Mouse (Mus musculus) CH12.LX (cell line): ENCODE results near the gene Casz1. TPM values are rescaled to one million over a fixed set of nuclear protein-coding genes. Genes with fewer than 3 reads are reported as not detected.

ENCODE experiments used
- DNase-seq: peaks from one replicate; pipeline ENCODE4 v3.0.0-alpha.2; 2013; ENCODE audit errors: extremely low read depth
- H3K27ac ChIP-seq: 2 replicates; pipeline ENCODE4 v1.5.1; 2012; ENCODE audit warnings: low read depth, mild to moderate bottlenecking, control low read depth, moderate library complexity; ENCODE audit not compliant: insufficient read depth
- H3K27me3 ChIP-seq: replicated peaks from 2 replicates; pipeline ENCODE3; 2012; ENCODE audit warnings: inconsistent platforms
- H3K36me3 ChIP-seq, 2 experiments: replicated peaks in 1 of 2; 2 replicates each; pipeline versions ENCODE3 to v1.6.1; 2012; ENCODE audit warnings: inconsistent platforms in 1 of 2, low read length in 1 of 2, mild to moderate bottlenecking in 1 of 2, mixed read lengths in 1 of 2, moderate library complexity in 1 of 2; ENCODE audit not compliant: control insufficient read depth in 1 of 2, insufficient read depth in 1 of 2
- H3K4me1 ChIP-seq, 2 experiments: 2 replicates each; pipeline ENCODE4 v1.6.1; 2012; ENCODE audit warnings: inconsistent platforms in 1 of 2, moderate library complexity in 1 of 2; ENCODE audit not compliant: insufficient read depth in 2 of 2, control insufficient read depth in 1 of 2
- H3K4me2 ChIP-seq: 2 replicates; pipeline ENCODE4 v1.6.1; 2012; ENCODE audit warnings: low read depth, mild to moderate bottlenecking, control low read depth; ENCODE audit not compliant: poor library complexity, insufficient read depth, severe bottlenecking
- H3K4me3 ChIP-seq, 3 experiments: fragments of 150-350 bp in 1 of 3; sonication (generic) in 1 of 3; replicated peaks in 1 of 3; 2 replicates each; pipeline versions ENCODE3 to v1.5.1; 2011 to 2012; ENCODE audit warnings: low read depth in 2 of 3, low read length in 2 of 3, mild to moderate bottlenecking in 2 of 3, moderate library complexity in 2 of 3, control low read depth in 1 of 3, improper control_type of control experiment in 1 of 3, inconsistent platforms in 1 of 3, mixed read lengths in 1 of 3; ENCODE audit not compliant: poor library complexity in 1 of 3
- H3K79me2 ChIP-seq: replicated peaks from 2 replicates; pipeline ENCODE4 v1.6.1; 2012; ENCODE audit warnings: mild to moderate bottlenecking, moderate library complexity; ENCODE audit not compliant: control insufficient read depth, poor library complexity, insufficient read depth, severe bottlenecking; ENCODE audit errors: extremely low read depth
- H3K9ac ChIP-seq: 2 replicates; pipeline ENCODE4 v1.6.1; 2012; ENCODE audit warnings: low read depth, mild to moderate bottlenecking, control low read depth, moderate library complexity; ENCODE audit not compliant: insufficient read depth
- H3K9me3 ChIP-seq: replicated peaks from 2 replicates; pipeline ENCODE3; 2012; ENCODE audit warnings: low read length, inconsistent platforms, mixed read lengths
- BHLHE40 ChIP-seq: IDR thresholded peaks from 2 replicates; pipeline ENCODE4 v1.6.1; 2011; ENCODE audit warnings: mild to moderate bottlenecking, low read depth, low read length, improper control_type of control experiment
- CHD1 ChIP-seq: IDR thresholded peaks from 2 replicates; pipeline ENCODE4 v1.6.1; 2012; ENCODE audit warnings: low read depth, low read length, improper control_type of control experiment, inconsistent platforms
- EP300 ChIP-seq: IDR thresholded peaks from 2 replicates; pipeline ENCODE4 v1.6.1; 2011; ENCODE audit warnings: low read length, improper control_type of control experiment
- GABPA ChIP-seq: IDR thresholded peaks from 2 replicates; pipeline ENCODE4 v1.6.1; 2012; ENCODE audit warnings: low read depth, low read length, improper control_type of control experiment, inconsistent platforms; ENCODE audit not compliant: insufficient replicate concordance
- IRF4 ChIP-seq: IDR thresholded peaks from 2 replicates; pipeline ENCODE4 v1.6.1; 2014; ENCODE audit warnings: low read depth, mild to moderate bottlenecking, inconsistent platforms, low read length, improper control_type of control experiment
- JUND ChIP-seq: conservative IDR thresholded peaks from 2 replicates; pipeline ENCODE4 v1.6.1; 2011; ENCODE audit warnings: low read depth, low read length, improper control_type of control experiment
- MAFK ChIP-seq: IDR thresholded peaks from 2 replicates; pipeline ENCODE4 v1.6.1; 2011; ENCODE audit warnings: low read length, improper control_type of control experiment; ENCODE audit not compliant: insufficient replicate concordance
- MAX ChIP-seq: IDR thresholded peaks from 2 replicates; pipeline ENCODE4 v1.6.1; 2011; ENCODE audit warnings: low read length, improper control_type of control experiment
- MAZ ChIP-seq: IDR thresholded peaks from 2 replicates; pipeline ENCODE4 v1.6.1; 2012; ENCODE audit warnings: low read depth, mild to moderate bottlenecking, inconsistent platforms, low read length, improper control_type of control experiment, moderate library complexity
- MEF2A ChIP-seq: IDR thresholded peaks from 2 replicates; pipeline ENCODE4 v1.6.1; 2014; ENCODE audit warnings: low read depth, mild to moderate bottlenecking, inconsistent platforms, low read length, improper control_type of control experiment, borderline replicate concordance
- MXI1 ChIP-seq: IDR thresholded peaks from 2 replicates; pipeline ENCODE4 v1.6.1; 2011; ENCODE audit warnings: mild to moderate bottlenecking, low read depth, low read length, improper control_type of control experiment
- MYC ChIP-seq: IDR thresholded peaks from 2 replicates; pipeline ENCODE4 v1.6.1; 2011; ENCODE audit warnings: low read depth, mild to moderate bottlenecking, improper control_type of control experiment, low read length
- NRF1 ChIP-seq: IDR thresholded peaks from 2 replicates; pipeline ENCODE4 v1.6.1; 2014; ENCODE audit warnings: low read depth, mild to moderate bottlenecking, inconsistent platforms, low read length, improper control_type of control experiment, moderate library complexity
- TBP ChIP-seq: conservative IDR thresholded peaks from 2 replicates; pipeline ENCODE4 v1.6.1; 2011; ENCODE audit warnings: low read depth, low read length, improper control_type of control experiment
- UBTF ChIP-seq: IDR thresholded peaks from 2 replicates; pipeline ENCODE4 v1.6.1; 2012; ENCODE audit warnings: low read depth, mild to moderate bottlenecking, inconsistent platforms, low read length, improper control_type of control experiment, moderate library complexity
- USF1 ChIP-seq: IDR thresholded peaks from 2 replicates; pipeline ENCODE4 v1.6.1; 2014; ENCODE audit warnings: low read depth, mild to moderate bottlenecking, inconsistent platforms, low read length, improper control_type of control experiment
- ZMIZ1 ChIP-seq: IDR thresholded peaks from 2 replicates; pipeline ENCODE4 v1.6.1; 2012; ENCODE audit warnings: low read depth, mild to moderate bottlenecking, inconsistent platforms, low read length, improper control_type of control experiment
- dilution Hi-C: fragments of 300-500 bp; cut with MboI; formaldehyde crosslinking; loops from 2 replicates; pipeline ENCODE4 v1.14.3; 2020; ENCODE audit warnings: low sequenced_read_pairs; ENCODE audit not compliant: extremely low pct_unique_long_range_greater_than_20kb, extremely low pct_ligation_motif_present
- in situ Hi-C: fragments of 300-500 bp; cut with MboI; formaldehyde crosslinking; loops from 3 replicates; pipeline ENCODE4 v1.14.3; 2019; ENCODE audit warnings: low sequenced_read_pairs, low pct_ligation_motif_present, low pct_unique_long_range_greater_than_20kb, mixed read lengths
- polyA plus RNA-seq: library from polyadenylated mRNA; unstranded; fragments of >175 nt; gene quantifications from 2 replicates; pipeline ENCODE4 v1.2.1, GENCODE M21; 2012; ENCODE audit warnings: low read depth; ENCODE audit not compliant: insufficient read length
- total RNA-seq, 2 experiments: library from RNA; depleted of rRNA; stranded (reverse); fragments of 300-350 nt in 1 of 2; fragments of >200 nt in 1 of 2; gene quantifications; 2 replicates each; pipeline ENCODE4 v1.2.3; 2012 to 2014

The Casz1 gene
- total and polyA plus RNA-seq, 3 experiments, result 0.12 to 0.36 (median 0.17) TPM

DNA sequence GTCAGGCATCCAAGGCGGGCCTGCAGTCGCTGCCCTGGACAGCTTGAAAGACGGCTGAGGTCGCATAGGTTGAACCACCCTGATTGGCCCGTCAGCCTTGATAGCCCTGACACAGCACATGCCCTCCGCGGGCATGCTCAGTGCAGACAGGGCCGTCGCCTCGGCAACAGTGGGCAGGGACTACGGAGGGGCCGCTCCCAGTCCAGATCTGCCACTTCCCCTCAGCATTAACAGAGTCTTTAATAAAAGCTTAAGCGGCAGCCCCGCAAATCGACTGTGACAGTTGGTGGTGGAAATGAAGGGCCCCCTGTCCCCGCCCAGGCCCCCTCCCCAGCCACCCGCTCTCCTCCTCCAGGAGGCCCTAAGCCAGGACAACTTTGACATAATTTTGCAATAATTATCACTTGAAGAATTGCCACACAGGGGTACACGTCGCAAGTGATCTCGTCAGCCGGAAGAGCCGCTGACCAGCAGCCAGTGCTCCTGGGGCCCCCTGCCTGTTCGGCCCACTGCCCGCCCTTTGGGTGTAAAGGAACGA, 136.5 kb downstream of the Casz1 start:
- no peak overlapping the region for H3K4me2 ChIP-seq
- no peak overlapping the region for H3K9ac ChIP-seq
- H3K36me3 ChIP-seq, result peaks cover 0 to 2% of the 10 kb centered on the region in 2 experiments
- no peaks in the 10 kb centered on the region for H3K4me1 ChIP-seq
- in situ Hi-C loops (no loop called here), dilution Hi-C loops (no loop called here)
- DNase-seq, result no peak
- H3K4me3 ChIP-seq, result no peak overlapping the region
- no peaks in the 10 kb centered on the region for H3K79me2 ChIP-seq
- peaks cover 48% of the 10 kb centered on the region for H3K27me3 ChIP-seq
- H3K27ac ChIP-seq, result no peak overlapping the region
- no peak for TF ChIP-seq TBP
- peak; percentile 69 for TF ChIP-seq NRF1
- no peak for TF ChIP-seq GABPA
- no peak for TF ChIP-seq MEF2A
- TF ChIP-seq ZMIZ1, result no peak
- no peak for TF ChIP-seq CHD1
- TF ChIP-seq MAFK, result no peak
- TF ChIP-seq USF1, result no peak
- no peaks in the 10 kb centered on the region for H3K9me3 ChIP-seq

DNA sequence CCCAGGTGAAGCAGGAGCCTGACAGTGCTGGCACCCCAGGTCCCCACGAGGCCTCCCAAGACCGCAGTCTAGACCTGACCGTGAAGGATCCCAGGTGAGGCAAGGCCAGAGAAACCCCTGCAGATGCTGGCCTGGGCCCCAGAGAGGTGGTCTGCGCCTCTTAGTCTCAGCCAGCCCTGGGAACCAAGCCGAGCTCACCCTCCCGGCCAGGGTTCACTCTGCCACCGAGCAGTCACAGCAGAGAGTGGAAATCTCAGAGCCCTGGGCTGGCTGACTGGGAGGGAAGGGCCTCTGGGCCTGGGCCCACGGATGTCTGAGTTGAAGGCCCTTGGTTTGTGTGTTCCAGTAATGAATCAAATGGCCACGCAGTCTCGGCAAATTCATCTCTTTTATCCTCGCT, 137.1 kb downstream of the Casz1 start:
- dilution Hi-C loops (no loop called here), in situ Hi-C loops (no loop called here)
- H3K9ac ChIP-seq, result no peak overlapping the region
- no peak overlapping the region for H3K4me3 ChIP-seq
- no peak overlapping the region for H3K4me2 ChIP-seq
- peaks cover 0 to 5% of the 10 kb centered on the region in 2 experiments for H3K36me3 ChIP-seq
- TF ChIP-seq EP300, result no peak
- TF ChIP-seq MAFK, result no peak
- TF ChIP-seq MYC, result no peak
- no peak for TF ChIP-seq IRF4
- TF ChIP-seq BHLHE40, result no peak
- no peak for TF ChIP-seq JUND
- no peak for TF ChIP-seq MXI1
- no peak for TF ChIP-seq UBTF
- TF ChIP-seq MAZ, result no peak
- TF ChIP-seq MAX, result no peak
- no peaks in the 10 kb centered on the region for H3K79me2 ChIP-seq
- H3K9me3 ChIP-seq, result no peaks in the 10 kb centered on the region
- H3K27ac ChIP-seq, result no peak overlapping the region
- no peak for DNase-seq
- H3K4me1 ChIP-seq, result no peaks in the 10 kb centered on the region
- H3K27me3 ChIP-seq, result peaks cover 42% of the 10 kb centered on the region
